Mouse (Mus musculus) limb, embryonic 10.5 days (tissue): ENCODE results near the gene Gm4924. TPM values are rescaled to one million over a fixed set of nuclear protein-coding genes. Genes with fewer than 3 reads are reported as not detected.
A peak's percentile ranks its signal among the peaks of the same experiment; 100 is the strongest.

Experiments used
- DNase-seq: peaks from one replicate; pipeline ENCODE4 v3.0.0-alpha.2; 2017; ENCODE audit warnings: low spot score
- H3K27ac ChIP-seq: fragments of 300-500 bp; sonication (generic); 2 replicates; pipeline ENCODE4 v1.5.1; 2016; ENCODE audit warnings: mild to moderate bottlenecking
- H3K27me3 ChIP-seq: fragments of 300-500 bp; sonication (generic); 2 replicates; pipeline ENCODE4 v1.6.1; 2016; ENCODE audit warnings: low read depth, mild to moderate bottlenecking; ENCODE audit not compliant: poor library complexity, severe bottlenecking
- H3K36me3 ChIP-seq: fragments of 300-500 bp; sonication (generic); 2 replicates; pipeline ENCODE4 v1.6.1; 2016; ENCODE audit warnings: mild to moderate bottlenecking, moderate library complexity
- H3K4me1 ChIP-seq: fragments of 300-500 bp; sonication (generic); 2 replicates; pipeline ENCODE4 v1.6.1; 2016
- H3K4me3 ChIP-seq: fragments of 300-500 bp; sonication (generic); 2 replicates; pipeline ENCODE4 v1.5.1; 2016; ENCODE audit warnings: mild to moderate bottlenecking, moderate library complexity
- H3K9me3 ChIP-seq: fragments of 300-500 bp; sonication (generic); replicated peaks from 2 replicates; pipeline ENCODE4 v1.6.1; 2016; ENCODE audit warnings: mild to moderate bottlenecking
- WGBS: fragments of 180-500 bp; shearing (Covaris S2); methylation state at CpG from one replicate; pipeline ENCODE4 v1.1.7; 2016; 5-methylcytosine and 5-hydroxymethylcytosine counted together
- polyA plus RNA-seq: library from polyadenylated mRNA; unstranded; fragments of >200 nt; fragmentation: Nextera tagmentation; extraction: Ambion mirVana; gene quantifications from 2 replicates; pipeline ENCODE4 v1.2.1, GENCODE M21; 2016

Gene Gm4924
- polyA plus RNA-seq = 7.9 and 10.5 TPM in 2 replicates

GRCm38 (mm10) chr10:82354083-82355010 is at the start of gene Gm4924:
Gene Gm4924, plus strand, starts transcription at chr10:82354255.
- 6% methylated on average over 34 of the region's 34 CpGs for WGBS
- Histone ChIP-seq H3K4me3 (peak within 1 kb of the TSS; percentile 80), H3K9me3 (no peaks in the 10 kb centered on the region), H3K36me3 (peaks cover 20% of the 10 kb centered on the region), H3K27me3 (no peaks in the 10 kb centered on the region), H3K4me1 (no peaks in the 10 kb centered on the region), H3K27ac (peak within 1 kb of the TSS; percentile 96)
- peak; percentile 86 for DNase-seq

- H3K9me3 ChIP-seq = no peaks in the 10 kb centered on the region
- 98% methylated on average over 1 of the region's 1 CpGs for WGBS
- H3K27ac ChIP-seq = no peak within 1 kb of the TSS
These were observed 37.6 kb upstream of the Gm4924 start, which contains the start of gene 4932415D10Rik for GRCm38 (mm10) chr10:82316482-82316881. Gene 4932415D10Rik, minus strand, starts transcription at chr10:82316582.

GRCm38 (mm10) chr10:82320134-82320533 is 33.9 kb upstream of the Gm4924 start:
- WGBS = 75% methylated on average over 3 of the region's 3 CpGs
- H3K27me3 ChIP-seq = no peaks in the 10 kb centered on the region
- DNase-seq = no peak
- H3K9me3 ChIP-seq = no peaks in the 10 kb centered on the region
- H3K36me3 ChIP-seq = no peaks in the 10 kb centered on the region
- no peaks in the 10 kb centered on the region for H3K4me1 ChIP-seq
- H3K27ac ChIP-seq = no peak overlapping the region
- no peak overlapping the region for H3K4me3 ChIP-seq

More at GRCm38 (mm10) chr10:82316482-82316881, 37.6 kb upstream of the Gm4924 start, which contains the start of gene 4932415D10Rik:
- H3K4me3 ChIP-seq = no peak within 1 kb of the TSS
- no peaks in the 10 kb centered on the region for H3K36me3 ChIP-seq
- H3K27me3 ChIP-seq = no peaks in the 10 kb centered on the region
- no peaks in the 10 kb centered on the region for H3K4me1 ChIP-seq
- DNase-seq = no peak

GRCm38 (mm10) chr10:82329826-82330225 is 24.2 kb upstream of the Gm4924 start:
- H3K27ac ChIP-seq = no peak overlapping the region
- H3K27me3 ChIP-seq = no peaks in the 10 kb centered on the region
- 90% methylated on average over 5 of the region's 5 CpGs for WGBS
- no peak overlapping the region for H3K4me3 ChIP-seq
- H3K9me3 ChIP-seq = no peaks in the 10 kb centered on the region
- DNase-seq = no peak
- H3K36me3 ChIP-seq = no peaks in the 10 kb centered on the region
- H3K4me1 ChIP-seq = no peaks in the 10 kb centered on the region

GRCm38 (mm10) chr10:82355401-82355800 is 1.3 kb downstream of the Gm4924 start:
- H3K36me3 ChIP-seq = peaks cover 20% of the 10 kb centered on the region
- H3K9me3 ChIP-seq = no peaks in the 10 kb centered on the region; the same call in 1 of the 2 replicates
- no peak for DNase-seq
- WGBS = 94% methylated on average over 4 of the region's 4 CpGs
- no peak overlapping the region for H3K27ac ChIP-seq
- no peaks in the 10 kb centered on the region for H3K27me3 ChIP-seq
- no peaks in the 10 kb centered on the region for H3K4me1 ChIP-seq
- no peak overlapping the region for H3K4me3 ChIP-seq

- Histone ChIP-seq H3K4me3 (no peak overlapping the region), H3K27me3 (no peaks in the 10 kb centered on the region), H3K36me3 (peaks cover 26% of the 10 kb centered on the region), H3K4me1 (no peaks in the 10 kb centered on the region), H3K27ac (no peak overlapping the region), H3K9me3 (peaks cover 9% of the 10 kb centered on the region; the same call in 1 of the 2 replicates)
- WGBS = 89% methylated on average over 9 of the region's 9 CpGs
- no peak for DNase-seq
These were observed 7.9 kb downstream of the Gm4924 start for GRCm38 (mm10) chr10:82361911-82362310.

GRCm38 (mm10) chr10:82382992-82383391 is 28.9 kb downstream of the Gm4924 start:
- H3K27ac ChIP-seq = no peak overlapping the region
- peaks cover 3% of the 10 kb centered on the region; the same call in 1 of the 2 replicates for H3K9me3 ChIP-seq
- H3K36me3 ChIP-seq = peaks cover 14% of the 10 kb centered on the region

GRCm38 (mm10) chr10:82409511-82409910 is 55.5 kb downstream of the Gm4924 start:
- H3K9me3 ChIP-seq = no peaks in the 10 kb centered on the region; the same call in 1 of the 2 replicates
- WGBS = 86% methylated on average over 1 of the region's 1 CpGs
- DNase-seq = no peak

More at GRCm38 (mm10) chr10:82382992-82383391, 28.9 kb downstream of the Gm4924 start:
- Histone ChIP-seq H3K4me3 (no peak overlapping the region), H3K4me1 (no peaks in the 10 kb centered on the region), H3K27me3 (no peaks in the 10 kb centered on the region)
- DNase-seq = no peak
- WGBS = 86% methylated on average over 1 of the region's 1 CpGs

GRCm38 (mm10) chr10:82423631-82424030 is 69.6 kb downstream of the Gm4924 start:
- no peak for DNase-seq
- Histone ChIP-seq H3K9me3 (peaks cover 1% of the 10 kb centered on the region; the same call in 1 of the 2 replicates), H3K27me3 (no peaks in the 10 kb centered on the region), H3K4me3 (no peak overlapping the region), H3K27ac (no peak overlapping the region), H3K4me1 (no peaks in the 10 kb centered on the region), H3K36me3 (no peaks in the 10 kb centered on the region)

More at GRCm38 (mm10) chr10:82409511-82409910, 55.5 kb downstream of the Gm4924 start:
- H3K4me3 ChIP-seq = no peak overlapping the region
- no peaks in the 10 kb centered on the region for H3K27me3 ChIP-seq
- H3K4me1 ChIP-seq = no peaks in the 10 kb centered on the region
- no peak overlapping the region for H3K27ac ChIP-seq
- H3K36me3 ChIP-seq = no peaks in the 10 kb centered on the region

Other genes starting within 250 kb of the Gm4924 start
- 3.8 and 4.4 TPM in 2 replicates for gene AU041133, start 226.2 kb upstream of the Gm4924 start, polyA plus RNA-seq
- 10.9 and 15.6 TPM in 2 replicates for gene Zfp938, start 113.0 kb upstream of the Gm4924 start, polyA plus RNA-seq
- gene 4932415D10Rik, start 37.7 kb upstream of the Gm4924 start, polyA plus RNA-seq = not detected in 2 replicates
- not detected in 2 replicates for gene Gm1553, start 138.4 kb downstream of the Gm4924 start, polyA plus RNA-seq